Mouse (Mus musculus) urinary bladder, adult 2 months (tissue): Measurements from ENCODE around the gene Gcnt1. TPM values are rescaled to one million over a fixed set of nuclear protein-coding genes. Genes with fewer than 3 reads are reported as not detected.

Experiments
- DNase-seq: peaks from one replicate; pipeline ENCODE4 v3.0.0; 2022; ENCODE audit warnings: low spot score
- polyA plus RNA-seq: library from polyadenylated mRNA; depleted of rRNA; stranded (reverse); fragments of >200 nt; gene quantifications from 2 replicates; pipeline ENCODE4 v1.2.3, GENCODE M21; 2012; rRNA removed

Gcnt1 gene
- 10.7 and 12.2 TPM in 2 replicates for polyA plus RNA-seq

DNA sequence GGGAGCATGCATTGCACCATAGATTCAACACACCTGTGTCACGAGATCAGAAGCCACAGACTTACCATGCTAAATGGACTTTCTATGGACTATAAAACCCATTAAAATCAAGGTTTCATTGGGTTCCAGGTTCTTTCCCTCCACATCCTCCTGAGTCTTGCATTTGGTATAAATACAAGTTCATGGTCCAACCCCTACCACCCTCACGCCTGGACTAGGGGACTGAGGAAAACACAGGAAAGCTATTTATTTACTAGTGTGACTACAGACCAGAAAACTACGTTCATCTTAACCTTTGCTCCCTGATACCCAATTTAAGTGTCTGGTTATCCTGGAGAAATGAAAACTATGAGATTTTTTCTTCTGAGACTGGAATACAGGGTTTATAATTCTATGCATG, at the start of gene Gcnt1:
Gene Gcnt1 (minus strand): TSS at position 144 of the 400 bp plus-strand sequence.
- DNase-seq: no peak

DNA sequence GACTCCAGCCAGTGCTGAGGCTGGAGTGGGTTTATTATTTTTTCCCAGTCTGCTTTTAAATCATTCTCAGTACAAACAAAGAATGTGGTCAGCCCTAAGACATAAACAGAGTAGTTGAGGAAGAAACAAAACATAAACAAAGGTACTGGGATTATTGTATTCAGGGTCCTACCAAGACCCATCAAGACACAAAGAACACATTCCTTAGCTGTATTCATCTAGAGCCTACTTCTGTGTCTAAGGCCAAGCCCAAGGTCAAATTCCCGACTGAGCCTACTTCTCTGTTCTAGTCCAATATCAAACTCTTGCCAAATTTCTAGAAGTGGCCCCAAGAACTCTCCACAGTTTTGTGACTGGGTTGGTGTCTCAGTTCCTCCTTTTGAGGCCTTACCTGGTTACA, 45.2 kb upstream of the Gcnt1 start:
- no peak for DNase-seq

DNA sequence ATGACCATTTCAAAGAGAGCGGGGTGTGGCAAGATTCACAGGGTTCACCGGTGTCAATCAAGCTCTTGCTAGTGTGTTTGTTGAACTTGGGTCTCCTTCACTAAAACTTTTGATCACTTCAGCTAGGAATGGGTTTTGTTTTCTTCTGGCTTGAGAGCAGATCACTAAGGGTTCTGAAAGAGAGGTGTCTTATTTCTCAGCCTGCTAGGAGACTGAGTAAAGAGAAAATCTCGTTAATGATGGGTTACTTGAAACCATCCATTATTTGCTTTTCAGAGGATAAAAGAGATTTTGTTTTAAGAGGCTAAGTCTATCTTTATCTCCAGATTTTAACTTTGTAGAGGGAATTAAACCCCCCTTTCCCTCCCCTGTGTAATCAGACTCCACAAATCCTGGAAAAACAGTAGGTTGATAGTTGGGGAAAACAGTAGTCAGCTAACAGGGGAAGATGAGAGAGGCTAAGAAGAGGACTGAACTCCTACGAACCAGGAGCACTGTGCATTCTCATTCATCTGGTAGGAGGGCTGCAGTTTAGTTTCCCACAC, 40.3 kb upstream of the Gcnt1 start:
- no peak for DNase-seq

DNA sequence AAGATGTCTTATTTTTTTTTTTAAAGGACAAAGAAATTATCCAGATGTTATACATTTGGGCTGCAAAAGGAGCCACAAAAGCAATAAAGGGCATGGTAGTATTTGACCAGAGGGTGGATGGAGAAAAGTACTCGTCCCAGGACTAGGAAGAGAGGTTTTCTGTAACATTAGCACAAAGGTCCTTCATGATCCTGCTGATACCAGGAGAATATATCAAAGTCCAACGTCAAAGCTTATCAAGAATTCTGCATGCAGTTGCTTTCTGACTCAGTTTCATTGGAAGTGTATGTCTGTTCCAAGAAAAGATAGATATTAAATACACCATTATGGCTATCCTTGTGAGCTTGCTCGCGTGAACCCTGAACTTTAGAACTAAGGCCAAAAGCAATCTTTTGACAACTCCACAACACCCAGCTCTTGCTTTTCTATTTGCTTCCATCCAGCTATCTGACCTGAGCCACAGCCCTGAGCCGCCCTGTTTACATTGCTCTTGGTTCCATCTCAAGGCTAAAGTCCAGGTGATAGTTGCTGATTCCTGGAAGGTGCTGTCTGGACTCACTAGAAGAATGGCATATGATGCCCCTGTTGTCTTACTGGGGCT, 37.9 kb upstream of the Gcnt1 start:
- no peak for DNase-seq

DNA sequence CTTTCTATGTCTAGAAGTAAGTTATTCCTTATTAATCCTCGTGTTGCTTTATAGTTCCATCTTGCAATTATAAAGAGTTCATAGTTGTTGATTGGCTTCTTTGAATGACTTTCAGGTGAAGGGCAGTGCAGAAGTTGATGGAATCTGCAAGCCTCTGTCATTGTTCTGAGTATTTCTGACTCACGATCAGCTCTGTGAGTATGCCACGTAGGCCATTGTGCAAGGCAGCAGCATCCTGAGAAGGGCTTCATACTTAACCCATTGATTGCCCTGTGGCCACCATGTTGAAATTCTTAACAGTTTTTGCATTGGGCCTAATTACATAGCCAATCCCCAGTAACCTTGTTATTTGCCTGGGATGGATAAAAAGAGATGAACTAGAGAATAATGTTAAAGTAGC, 36.7 kb upstream of the Gcnt1 start:
- no peak for DNase-seq

DNA sequence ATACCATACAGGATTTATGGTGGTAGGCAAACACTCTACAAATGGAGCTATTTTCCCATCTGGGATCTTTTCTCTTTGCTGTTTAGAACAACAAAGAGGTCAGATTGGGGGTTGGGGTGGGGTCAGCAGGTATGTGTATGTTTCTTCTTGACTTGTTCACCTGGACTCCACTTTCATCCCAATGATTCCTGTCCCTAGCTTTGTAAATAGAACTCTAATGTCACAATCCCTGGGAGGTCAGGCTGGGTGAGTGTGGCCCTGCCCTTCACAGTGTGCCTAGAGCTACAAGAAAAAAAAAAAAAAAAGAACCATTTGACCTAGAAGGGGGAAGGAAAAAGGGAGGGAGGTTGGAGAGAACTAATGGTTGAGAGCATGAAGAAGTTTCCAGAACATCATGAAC, 35.9 kb upstream of the Gcnt1 start:
- DNase-seq: no peak

DNA sequence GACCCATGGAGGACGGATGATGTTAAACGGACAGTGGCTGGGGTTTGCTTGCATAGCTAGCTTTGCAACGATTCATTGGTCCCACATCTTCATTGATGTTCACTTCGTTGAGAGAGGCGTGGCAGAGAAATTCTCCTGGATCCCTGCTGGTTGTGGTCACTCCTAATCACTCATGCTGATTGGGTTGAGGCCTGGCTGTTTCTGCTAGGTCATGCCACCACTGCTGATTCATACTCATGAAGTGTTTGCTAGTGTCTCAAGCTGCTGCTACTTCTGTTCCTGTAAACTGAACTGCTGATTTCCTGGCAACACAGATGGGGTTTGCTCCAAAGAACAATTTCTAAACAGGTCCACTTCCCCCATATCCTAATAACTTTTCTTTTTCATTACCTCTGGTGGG, 34.2 kb upstream of the Gcnt1 start:
- no peak for DNase-seq

DNA sequence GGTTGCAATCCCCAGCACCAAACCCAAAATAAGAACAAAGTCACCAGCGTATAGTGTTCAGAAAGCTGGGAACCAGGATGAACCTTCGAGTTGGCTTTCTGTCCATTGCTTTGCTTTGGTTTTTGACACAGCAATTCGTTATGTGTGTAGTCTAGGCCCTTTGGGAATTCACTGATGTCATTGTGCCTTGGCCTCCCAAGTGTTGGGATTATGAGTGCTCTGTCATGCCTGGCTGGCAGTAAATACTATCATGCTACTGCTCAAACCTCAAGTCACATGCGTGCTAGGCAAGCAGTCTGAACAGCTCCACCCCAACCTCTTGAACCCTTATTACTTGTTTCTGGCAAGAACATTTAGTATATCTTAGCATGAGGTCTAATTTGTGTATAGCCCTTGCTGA, 30.5 kb upstream of the Gcnt1 start:
- no peak for DNase-seq

DNA sequence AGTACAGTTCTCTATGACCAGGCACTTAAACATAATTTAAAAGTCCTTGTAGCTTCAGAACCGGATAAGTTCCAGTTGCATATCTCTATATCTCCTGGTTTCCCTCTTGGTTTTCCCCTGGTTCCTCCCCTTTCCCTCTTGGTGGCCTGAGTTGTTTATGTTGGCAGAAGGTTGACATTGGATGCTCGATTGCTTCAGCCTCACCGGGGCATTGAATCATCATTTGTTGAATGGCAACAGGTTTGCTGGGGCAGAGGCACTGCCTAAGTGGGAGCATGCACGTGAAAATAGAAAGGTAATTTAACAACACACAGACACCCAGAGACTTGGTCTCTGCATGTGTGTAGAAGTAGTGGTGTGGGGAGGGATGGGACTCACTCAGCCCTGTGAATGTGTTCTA, 27.9 kb upstream of the Gcnt1 start:
- DNase-seq: no peak

DNA sequence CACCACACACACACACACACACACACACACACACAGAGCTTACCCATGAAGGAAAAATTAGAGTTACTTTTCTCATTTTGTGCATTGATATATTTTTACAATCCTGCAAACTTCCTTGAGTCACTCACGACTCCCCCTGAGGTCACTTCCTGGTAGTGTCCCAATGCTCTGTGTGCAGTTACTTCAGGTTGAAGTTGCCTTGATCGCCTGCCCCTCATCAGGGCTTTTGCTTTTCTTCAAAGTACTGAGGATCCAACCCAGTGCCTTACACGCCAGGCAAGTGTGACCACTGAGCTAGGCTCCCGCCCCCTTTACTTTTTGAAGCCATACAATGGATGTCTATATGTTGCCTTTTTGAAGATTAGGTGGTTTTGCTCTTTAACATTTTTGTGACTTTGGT, 27.3 kb upstream of the Gcnt1 start:
- DNase-seq: no peak

DNA sequence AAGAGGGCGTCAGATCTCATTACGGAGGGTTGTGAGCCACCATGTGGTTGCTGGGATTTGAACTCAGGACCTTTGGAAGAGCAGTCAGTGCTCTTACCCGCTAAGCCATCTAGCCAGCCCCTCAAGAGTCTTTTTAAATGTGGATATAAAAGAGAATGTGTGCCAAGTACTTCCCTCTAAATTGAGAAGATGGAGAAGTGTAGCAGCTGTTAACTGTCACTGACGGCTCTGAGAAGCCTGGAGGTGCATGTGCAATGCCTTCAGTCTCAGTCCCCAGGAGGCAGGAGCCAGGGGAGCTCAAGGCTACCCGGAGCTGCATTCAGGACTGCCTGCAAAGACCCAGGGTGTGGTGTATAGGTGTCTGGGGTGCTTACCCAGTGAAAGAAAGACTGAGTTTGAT, 25.3 kb upstream of the Gcnt1 start:
- DNase-seq: no peak

DNA sequence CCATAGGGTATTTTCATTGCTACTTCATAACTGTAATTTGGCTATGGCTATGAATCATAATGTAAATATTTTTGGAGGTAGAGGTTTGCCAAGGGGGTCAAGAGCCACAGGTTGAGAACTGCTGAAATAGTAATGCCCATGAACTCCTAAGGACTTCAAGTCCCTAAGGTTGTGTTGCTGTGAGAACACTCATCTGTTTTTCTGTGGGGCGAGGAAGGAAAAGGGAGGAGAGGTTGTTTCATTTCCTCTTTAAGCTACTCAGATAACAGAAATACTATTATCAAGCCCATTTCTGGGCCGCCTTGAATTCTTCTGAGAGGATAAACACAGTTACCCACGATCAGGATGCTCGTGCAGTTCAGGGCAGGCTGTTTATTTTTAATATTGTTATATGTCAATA, 24.2 kb upstream of the Gcnt1 start:
- no peak for DNase-seq

DNA sequence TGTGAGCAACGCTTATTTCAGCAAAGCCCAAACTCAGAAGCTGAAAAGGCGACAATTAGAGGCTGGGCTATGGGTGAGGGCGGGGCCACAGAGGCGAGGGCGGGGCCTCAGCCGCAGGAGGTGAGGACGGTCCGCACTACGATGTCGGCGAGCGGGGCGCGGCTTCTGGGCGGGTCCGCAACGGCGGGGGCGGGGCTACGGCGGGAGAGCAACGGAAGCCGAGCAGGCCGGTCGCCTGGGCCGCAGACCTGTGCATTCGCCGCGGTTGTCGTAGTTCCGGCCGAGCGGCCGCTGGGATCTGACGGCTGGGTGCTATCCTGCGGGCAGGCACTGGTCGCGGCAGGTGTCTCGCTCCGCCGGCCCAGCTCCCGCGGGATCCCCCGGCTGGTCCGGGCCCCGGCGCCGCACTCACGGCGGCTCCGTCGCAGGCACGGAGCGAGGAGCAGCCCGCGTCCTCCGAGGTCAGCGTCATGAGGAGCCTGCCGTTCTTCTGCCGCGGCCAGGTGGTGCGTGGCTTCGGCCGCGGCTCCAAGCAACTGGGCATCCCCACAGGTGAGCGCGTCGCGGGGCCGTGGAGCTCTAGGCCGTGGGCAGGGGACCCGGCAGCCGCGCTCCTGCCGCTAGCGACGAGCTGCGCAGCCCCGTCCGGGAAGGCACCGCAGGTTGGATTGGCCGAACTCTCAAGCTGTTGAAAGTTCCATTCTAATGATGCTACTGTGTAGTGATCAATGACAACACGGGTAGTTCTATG, 21.4 kb upstream of the Gcnt1 start, which contains the start of gene Rfk:
Gene Rfk (plus strand): TSS at position 203 of the 751 bp plus-strand sequence.
- peak; percentile 87 for DNase-seq

DNA sequence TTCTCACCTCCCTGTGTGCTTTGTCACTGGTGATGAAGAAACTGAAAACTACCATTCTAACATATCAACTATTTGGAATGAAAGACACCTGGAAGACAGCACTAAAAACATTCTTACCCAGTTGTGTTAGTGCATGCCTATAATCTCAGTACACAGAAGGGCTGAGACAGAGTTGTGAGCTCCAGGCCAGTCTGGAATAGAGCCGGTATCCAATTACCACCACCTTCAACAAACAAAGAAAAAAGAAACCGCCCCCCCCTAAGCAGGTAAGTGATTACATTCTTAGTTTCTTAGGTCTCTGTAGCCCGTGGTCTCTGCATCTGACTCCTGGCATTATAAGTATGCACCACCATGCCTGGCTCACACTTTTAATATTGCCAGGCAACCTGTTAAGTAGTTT, 20.2 kb upstream of the Gcnt1 start:
- no peak for DNase-seq

DNA sequence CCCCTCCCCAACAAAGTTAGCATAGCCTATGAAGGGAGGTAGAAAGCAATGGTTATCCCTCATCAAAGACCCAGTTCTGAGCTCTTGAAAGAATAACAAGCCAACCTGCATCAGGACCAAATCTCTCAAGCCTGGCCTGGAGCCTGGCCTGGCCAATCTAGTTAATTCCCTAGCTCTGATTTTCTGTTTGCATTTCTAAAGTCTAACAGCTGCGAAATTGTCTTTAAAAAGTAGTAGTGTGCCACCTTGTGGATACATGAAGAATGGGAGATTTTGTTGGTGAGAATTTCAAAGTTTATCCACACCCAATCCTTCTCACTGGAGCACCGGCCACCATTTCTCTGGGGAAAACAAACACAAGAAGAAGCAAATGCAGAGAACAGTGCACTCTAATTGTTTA, 15.8 kb upstream of the Gcnt1 start:
- DNase-seq: no peak

DNA sequence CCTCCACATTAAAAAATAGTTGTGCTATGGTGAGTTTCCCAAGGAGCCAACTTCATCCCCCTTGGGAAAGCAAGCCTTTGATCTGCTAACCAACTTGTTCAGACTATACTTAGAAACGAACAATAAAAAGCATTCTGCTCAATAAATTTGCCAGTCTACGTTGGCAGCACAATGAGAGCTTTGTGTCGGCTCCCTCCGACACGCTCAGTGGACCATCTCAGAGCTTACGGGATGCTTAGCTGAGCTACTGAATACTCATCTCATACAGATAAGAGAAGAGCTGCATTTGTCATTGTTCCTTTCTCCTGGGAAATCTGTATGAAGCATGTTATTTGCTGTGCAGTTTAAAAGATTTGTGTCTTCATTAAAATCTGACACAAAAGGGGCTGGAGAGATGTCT, 13.8 kb upstream of the Gcnt1 start:
- DNase-seq: no peak

DNA sequence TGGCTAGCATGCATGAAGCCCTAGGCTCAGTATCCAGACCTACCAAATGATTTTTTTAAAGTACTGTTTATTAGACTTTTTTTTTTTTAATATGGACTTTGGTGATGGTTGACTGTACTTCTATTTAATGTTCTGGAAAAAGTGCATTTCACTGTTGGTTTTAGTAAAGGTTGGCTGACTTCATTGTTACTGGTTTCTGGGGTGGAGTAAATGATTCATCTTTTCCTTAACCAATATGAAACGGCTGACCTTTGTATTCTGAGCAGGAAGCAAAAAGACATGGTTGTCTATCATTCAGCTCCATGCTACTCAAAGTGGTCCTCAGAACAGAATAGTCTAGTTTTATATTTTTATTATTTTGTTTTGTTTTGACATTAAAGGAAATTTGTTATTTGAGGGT, 12.8 kb upstream of the Gcnt1 start:
- DNase-seq: no peak

DNA sequence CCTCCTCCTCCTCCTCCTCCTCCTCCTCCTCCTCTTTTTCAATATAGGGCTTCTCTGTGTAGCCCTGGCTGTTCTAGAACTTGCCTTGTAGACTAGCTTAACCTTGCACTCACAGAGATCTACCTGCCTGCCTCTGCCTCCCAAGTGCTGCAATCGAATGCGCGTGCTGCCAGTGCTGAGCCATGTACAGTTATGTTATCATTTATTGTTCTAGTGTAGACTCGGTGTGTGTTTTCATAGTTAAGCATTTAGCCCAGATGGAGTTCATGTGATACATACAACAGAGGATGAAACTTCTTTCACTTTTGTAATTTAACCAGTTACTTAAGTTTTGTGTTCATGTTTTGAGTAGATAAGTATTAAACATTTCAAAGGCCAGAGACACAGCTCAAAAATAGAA, 12.4 kb upstream of the Gcnt1 start:
- no peak for DNase-seq

DNA sequence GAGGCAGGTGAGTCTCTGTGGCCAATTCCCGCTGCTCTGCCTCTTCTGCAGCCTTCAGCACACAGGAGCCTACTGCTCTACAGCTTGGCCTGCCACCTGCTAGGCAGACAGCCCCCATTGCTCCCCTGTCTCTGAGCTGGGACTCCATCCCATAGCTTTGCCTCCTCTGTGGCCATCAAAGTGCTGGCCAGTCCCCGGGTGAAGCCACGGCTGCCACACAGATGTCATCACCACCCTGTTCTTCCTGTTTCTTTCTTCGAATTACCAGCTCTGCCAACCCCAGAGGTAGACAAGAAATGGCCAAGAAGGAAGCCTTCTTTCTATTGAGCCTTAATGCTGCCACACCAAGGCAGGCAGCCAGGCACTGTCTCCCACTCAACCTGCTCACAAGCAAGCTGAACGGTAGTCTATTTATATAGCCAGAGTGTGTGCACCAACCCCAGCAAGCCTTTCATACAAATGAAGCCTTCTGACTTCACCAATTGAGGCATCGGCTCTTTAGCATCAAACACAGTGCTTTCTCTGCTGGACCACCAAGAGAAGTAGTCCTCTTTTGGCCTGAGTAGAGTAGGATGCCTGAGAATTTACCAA, 10.3 kb upstream of the Gcnt1 start:
- no peak for DNase-seq

DNA sequence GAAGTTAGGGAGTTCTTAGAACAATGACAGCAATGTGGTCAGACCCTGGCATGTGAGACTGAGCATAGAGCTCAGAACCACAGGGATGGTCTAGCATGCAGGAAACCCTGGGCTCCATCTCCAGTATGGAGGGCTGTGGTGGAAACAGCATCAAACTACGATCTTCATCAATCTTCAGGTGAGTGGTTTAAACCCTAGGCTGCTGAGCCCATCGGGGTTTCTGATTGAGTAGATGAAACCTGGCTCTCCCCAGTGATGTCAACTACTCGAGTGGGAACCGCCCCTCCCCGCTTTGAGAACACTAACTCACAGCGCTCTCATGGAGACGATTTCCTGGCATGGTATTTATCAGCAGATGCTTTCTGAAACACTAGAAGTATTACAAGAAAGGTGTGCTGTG, 7.9 kb upstream of the Gcnt1 start:
- DNase-seq: no peak

DNA sequence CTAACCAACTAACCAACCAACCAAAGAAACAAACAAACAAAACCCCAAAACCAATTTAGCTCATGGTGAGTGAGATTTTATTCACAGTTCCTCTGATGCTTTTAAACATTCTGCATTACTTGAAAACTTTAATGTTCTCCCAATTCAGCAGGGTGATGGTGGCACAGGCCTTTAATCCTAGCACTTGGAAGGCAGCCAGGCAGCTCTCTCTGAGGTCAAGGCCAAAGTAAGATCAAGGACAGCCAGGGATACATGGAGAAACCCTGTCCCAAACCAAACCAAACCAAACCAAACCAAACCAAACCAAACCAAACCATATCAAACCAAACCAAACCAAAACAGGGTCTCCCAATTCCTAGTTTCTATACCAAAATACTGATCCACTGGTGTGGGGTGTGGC, 6.2 kb upstream of the Gcnt1 start:
- no peak for DNase-seq

DNA sequence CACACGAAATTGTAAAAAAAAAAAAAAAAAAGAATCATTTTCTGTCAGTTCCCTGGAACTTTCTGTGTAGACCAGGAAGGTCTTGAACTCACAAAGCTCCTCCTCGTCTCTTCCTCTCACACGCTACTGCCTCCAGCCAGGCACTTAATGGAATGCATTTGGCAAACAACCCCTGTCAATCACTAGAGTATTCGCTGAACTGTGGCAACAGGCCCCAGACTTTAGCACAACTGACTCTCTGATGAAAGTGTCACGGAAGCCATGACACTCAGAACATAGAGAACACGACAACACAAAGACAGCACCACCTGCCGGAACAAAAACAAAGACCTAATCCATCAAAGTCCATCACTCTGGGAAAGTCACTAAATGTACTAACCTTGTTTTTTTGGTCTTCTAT, 3.1 kb downstream of the Gcnt1 start:
- no peak for DNase-seq

DNA sequence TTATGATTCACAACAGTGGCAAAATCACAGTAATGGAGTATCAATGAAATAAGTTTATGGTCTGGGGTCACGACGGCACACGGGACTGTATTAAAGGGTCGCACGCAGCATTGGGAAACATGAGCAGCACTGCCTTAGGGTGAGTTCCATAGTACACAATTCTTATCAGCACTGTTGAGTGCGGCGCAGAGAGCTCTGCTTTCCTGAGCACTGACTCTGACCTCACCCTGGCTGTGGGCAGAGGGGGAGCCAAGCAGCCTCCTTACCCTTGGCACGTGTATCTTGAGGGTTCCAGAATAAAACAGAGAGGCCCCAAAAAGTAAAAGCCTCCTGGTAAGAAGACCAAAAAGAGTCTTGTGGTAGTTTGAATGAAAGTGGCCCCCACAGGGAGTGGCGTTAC, 4.1 kb downstream of the Gcnt1 start:
- no peak for DNase-seq
